Mouse (Mus musculus) thymus, postnatal 0 days (tissue): ENCODE data around the gene Tspyl4. TPM values are rescaled to one million over a fixed set of nuclear protein-coding genes. Genes with fewer than 3 reads are reported as not detected.
"Not testable (repeated sequence)": the region's sequence is repeated elsewhere in the genome, so short reads cannot be mapped to it uniquely, and the experiment has no call there.

Experiments
- DNase-seq: peaks from one replicate; pipeline ENCODE4 v3.0.0-alpha.2; 2015; ENCODE audit warnings: low spot score
- polyA plus RNA-seq: library from polyadenylated mRNA; unstranded; fragments of >200 nt; fragmentation: Nextera tagmentation; extraction: Ambion mirVana; gene quantifications from 2 replicates; pipeline ENCODE4 v1.2.1, GENCODE M21; 2015

Tspyl4 gene
- 31.0 and 32.9 TPM in 2 replicates for polyA plus RNA-seq

GRCm38 (mm10) chr10:34297299-34297979 is at the start of gene Tspyl4:
TSS of gene Tspyl4 (plus strand) at chr10:34297442.
- DNase-seq: peak; percentile 98

DNA sequence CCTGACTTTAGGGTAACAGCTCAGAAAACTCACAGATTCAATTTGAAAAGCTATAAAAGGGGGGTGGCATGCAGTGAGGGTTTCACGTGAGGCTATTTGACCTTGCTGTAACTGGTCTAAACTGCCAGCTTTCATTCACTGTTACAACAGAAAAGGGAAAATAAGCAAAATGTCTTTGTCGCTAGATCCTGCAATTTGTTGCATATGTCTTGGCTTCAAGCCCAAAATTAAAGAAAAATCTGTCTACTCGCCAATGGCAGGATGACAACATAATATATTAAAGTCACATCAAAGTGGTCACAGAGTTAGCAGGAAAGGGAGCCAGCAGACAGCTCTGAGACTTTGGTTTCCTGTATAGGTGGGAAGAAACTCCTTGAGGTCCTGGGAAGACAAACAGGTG is 49.5 kb upstream of the Tspyl4 start:
- no peak for DNase-seq

GRCm38 (mm10) chr10:34249594-34249993 is 47.6 kb upstream of the Tspyl4 start:
- DNase-seq: no peak

DNA sequence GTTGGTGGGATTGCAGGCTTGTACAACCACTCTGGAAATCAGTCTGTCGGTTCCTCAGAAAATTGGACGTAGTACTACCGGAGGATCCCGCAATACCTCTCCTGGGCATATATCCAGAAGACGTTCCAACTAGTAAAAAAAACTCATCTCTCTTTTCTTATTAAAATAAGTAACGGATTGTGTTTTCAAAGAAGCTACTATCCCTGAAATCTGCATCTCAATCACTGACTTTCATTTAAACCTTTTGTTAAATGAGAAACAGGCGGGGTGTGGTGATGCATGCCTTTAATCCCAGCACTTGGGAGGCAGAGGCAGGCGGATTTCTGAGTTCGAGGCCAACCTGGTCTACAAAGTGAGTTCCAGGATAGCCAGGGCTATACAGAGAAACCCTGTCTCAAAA is 44.4 kb upstream of the Tspyl4 start:
- DNase-seq: not testable (repeated sequence)

DNA sequence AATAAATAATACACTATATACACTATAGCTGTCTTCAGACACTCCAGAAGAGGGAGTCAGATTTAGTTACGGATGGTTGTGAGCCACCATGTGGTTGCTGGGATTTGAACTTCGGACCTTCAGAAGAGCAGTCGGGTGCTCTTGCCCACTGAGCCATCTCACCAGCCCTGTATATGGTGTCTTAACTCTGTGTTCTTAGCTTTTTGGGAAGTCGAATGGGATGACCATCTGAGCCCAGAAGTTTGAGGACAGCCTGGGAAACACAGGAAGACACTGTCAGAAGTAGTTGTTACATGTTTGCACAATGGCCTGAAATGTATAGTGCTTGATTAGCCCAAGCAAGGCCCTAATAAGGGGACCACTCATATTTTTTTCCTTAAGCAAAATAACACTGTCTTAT is 32.1 kb upstream of the Tspyl4 start:
- DNase-seq: no peak

GRCm38 (mm10) chr10:34267312-34268070 is 29.8 kb upstream of the Tspyl4 start:
- DNase-seq: no peak

DNA sequence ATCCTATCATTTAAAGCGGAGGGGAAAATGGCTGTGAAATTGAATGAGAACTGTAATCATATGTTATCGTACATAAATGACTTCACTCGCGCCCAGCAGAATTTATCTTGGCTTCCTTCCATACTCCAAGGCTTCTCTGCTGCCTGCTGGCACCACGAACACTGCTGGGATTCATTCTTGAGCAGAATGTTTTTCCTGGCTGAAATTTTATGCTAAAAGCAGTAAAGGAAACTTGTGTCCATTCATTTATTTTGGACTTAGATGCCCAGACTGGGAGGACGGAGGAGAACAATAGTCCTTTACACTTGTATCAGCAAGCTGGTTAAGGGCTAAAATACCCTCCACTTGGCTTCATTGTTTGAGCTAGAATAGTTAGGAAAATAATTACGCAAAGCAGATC is 25.6 kb upstream of the Tspyl4 start:
- DNase-seq: no peak

DNA sequence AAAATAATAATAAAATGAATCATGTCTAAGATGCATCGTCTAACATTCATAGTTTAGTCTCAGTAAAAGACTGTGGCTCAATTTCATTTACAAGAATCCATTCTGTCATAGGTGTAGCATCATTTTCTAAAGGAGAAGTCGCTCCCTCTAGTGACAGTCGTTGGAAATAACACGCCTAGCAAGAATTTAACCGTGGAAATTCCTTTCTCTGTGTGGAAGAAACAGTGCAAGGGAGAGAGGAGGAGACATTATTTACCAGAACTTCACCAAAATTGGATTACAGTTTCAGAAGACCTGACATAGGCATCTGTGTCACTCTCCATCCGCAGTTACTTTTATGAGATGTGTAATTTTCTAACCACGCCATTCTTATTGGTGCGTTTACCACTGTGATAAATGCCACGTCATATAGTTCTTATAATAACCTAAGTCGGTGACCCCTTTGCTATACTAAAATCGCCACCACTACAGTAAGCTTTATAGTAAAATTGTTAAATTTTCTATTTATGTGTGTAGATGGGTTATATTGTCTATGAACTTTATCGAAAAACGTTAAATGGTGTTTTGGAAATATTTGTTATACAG is 16.6 kb upstream of the Tspyl4 start:
- DNase-seq: peak; percentile 81

DNA sequence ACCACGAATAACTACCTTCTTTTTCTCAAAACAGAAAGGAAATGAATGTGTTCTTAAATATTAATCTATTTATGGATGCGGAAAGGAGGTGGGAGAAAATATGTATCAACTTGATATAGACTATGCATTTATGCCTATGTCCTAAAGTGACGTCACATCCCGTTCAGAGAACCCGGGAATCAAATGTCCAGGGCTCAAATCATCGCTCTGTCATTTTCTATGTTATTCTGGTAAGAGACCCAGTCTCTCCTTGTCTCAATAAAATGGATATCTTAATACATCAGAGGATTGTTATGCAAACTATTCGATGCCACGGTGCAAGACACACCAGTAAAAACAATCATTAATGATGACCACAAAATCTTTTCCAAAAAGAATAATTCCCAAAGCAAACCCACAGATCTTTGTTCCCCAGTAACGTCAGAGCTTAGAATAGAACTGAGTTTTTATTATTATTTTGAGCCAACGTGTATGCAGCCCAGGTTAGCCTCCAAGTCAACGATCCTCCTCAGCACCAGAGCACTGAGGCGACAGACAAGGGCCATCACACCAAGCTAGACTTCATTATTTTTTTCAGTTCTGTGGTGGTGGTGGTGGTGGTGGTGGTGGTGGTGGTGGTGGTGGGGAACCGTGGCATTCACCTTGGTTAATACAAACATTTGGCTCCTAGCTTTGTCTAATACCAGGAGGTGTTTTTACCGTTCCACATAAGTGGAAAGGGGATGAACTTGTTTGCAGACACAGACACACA is 15.9 kb upstream of the Tspyl4 start:
- DNase-seq: no peak

DNA sequence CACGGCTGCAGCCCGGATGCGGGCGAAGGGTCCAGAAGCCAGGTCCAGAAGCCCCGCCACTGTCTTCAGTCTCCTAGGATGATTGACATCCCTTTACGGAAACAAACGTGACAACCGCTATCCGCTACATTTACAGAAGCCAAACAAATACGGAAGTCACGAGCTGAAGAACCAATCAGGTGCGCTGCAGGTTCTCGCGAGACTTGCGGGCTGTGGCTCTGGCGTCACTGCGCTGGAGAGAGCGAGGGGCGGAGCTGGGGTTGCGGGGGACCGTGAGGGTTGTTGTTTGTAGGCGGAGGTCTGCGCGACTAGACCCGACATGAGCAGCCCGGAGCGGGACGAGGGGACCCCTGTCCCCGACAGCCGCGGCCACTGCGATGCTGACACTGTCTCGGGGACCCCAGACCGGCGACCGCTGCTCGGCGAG is 15.3 kb upstream of the Tspyl4 start, which contains the start of gene Tspyl1:
Gene Tspyl1, plus strand, starts transcription at position 229 of the 427 bp plus-strand sequence.
- DNase-seq: peak; percentile 99

DNA sequence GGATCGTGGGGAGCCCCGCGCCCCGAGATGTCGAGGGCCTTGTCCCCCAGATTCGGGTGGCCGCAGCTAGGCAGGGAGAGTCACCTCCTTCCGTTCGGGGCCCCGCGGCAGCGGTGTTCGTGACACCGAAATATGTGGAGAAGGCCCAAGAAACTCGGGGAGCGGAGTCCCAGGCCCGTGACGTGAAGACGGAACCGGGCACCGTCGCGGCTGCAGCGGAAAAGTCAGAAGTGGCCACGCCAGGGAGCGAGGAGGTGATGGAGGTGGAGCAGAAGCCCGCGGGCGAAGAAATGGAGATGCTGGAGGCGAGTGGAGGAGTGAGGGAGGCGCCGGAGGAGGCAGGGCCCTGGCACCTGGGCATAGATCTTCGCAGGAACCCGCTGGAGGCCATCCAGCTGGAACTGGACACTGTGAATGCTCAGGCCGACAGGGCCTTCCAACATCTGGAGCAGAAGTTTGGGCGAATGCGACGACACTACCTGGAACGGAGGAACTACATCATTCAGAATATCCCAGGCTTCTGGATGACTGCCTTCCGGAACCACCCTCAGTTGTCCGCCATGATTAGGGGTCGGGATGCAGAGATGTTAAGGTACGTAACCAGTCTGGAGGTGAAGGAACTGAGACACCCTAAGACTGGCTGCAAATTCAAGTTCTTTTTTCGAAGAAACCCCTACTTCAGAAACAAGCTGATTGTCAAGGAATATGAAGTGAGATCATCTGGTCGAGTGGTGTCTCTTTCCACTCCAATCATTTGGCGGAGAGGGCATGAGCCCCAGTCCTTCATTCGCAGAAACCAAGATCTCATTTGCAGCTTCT is 14.6 kb upstream of the Tspyl4 start:
- peak; percentile 29 for DNase-seq

GRCm38 (mm10) chr10:34296911-34297298 is 337 bp upstream of the Tspyl4 start:
- no peak for DNase-seq

DNA sequence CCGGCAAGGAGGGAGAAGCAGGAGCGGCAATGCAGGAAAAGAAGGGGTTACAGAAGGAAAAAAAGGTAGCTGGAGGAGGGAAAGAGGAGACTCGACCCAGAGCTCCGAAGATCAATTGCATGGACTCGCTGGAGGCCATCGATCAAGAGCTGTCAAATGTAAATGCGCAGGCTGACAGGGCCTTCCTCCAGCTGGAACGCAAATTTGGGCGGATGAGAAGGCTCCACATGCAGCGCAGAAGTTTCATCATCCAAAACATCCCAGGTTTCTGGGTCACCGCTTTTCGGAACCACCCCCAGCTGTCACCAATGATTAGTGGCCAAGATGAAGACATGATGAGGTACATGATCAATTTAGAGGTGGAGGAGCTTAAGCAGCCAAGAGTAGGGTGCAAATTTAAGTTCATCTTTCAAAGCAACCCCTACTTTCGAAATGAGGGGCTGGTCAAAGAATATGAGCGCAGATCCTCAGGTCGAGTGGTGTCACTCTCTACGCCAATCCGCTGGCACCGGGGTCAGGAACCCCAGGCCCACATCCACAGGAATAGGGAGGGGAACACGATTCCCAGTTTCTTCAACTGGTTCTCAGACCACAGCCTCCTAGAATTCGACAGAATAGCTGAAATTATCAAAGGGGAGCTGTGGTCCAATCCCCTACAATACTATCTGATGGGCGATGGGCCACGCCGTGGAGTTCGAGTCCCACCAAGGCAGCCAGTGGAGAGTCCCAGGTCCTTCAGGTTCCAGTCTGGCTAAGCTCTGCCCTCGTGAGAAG is 925 bp downstream of the Tspyl4 start:
- no peak for DNase-seq

DNA sequence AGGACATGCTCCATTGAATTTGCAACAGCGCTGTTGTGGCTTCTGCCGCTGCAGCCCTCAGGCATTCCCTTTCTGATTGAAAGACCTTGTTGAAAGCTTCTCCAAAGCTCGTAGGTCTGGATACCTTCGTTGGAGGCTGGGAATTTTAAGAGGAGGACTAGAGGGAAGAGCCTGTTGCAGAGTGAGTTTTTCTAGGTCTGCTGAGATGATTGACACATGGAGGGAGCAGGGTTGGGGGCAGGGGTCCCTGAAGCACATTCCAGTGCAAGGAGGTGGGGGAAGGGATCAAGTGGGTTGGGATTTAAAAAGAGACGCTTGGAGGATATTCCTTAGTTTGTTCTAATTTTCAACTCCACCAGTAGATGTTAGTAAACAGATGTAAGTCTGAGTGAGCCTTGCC is 3.1 kb downstream of the Tspyl4 start:
- no peak for DNase-seq

- no peak for DNase-seq
These were observed 9.8 kb downstream of the Tspyl4 start for GRCm38 (mm10) chr10:34307070-34307469.

DNA sequence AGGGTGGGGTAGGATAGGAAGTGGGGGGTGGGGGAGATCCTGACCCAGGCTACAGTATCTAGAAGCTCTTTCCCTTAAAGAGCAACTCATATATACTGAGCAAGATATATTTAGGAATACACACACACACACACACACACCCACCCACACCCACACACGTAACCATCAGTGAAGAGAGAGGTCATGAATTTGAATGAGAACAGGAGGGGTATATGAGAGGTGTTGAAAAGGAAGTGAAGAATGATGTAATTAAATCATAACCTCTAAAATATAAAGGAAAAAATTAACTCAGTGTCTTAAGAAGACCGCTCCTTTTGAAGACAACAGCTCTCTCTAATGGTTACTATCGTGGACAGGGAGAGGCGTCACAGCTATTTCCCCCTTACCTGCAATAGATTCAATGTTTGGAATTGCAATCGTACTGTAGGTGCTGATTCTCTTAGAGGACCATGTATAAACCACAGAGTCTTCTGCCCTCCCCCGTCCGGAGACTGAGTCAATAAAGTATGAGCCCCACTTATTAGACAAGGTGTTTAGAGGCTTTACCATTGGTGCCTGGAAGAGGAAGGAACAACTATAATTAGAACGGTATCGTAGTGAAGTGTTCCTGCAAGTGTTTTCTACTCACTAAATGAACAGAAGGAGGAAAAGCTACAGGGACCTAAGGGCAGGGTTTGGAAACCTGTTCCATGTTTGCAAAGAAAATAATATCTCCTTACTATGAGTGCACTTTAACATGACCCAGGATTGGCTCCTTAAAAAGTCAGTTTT is 12.9 kb downstream of the Tspyl4 start:
- DNase-seq: no peak

DNA sequence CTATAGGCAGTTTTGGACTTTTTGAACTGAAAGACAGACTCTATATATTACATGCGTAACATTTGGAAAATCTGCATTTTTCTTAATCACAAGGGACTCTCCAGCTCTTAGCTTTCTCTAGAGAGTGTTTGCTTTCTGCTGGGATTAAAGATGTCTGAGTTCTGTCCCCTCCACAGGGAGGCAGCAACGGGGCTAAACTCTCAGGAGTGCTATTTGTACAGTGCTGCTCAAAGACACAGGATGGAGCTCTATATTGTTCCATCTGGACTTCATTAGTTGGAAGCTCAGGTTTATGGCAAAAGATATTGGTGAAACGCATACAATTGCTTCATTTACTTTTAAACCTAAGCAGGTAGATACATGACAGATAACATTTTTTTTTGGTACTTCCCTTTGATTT is 15.3 kb downstream of the Tspyl4 start:
- no peak for DNase-seq

DNA sequence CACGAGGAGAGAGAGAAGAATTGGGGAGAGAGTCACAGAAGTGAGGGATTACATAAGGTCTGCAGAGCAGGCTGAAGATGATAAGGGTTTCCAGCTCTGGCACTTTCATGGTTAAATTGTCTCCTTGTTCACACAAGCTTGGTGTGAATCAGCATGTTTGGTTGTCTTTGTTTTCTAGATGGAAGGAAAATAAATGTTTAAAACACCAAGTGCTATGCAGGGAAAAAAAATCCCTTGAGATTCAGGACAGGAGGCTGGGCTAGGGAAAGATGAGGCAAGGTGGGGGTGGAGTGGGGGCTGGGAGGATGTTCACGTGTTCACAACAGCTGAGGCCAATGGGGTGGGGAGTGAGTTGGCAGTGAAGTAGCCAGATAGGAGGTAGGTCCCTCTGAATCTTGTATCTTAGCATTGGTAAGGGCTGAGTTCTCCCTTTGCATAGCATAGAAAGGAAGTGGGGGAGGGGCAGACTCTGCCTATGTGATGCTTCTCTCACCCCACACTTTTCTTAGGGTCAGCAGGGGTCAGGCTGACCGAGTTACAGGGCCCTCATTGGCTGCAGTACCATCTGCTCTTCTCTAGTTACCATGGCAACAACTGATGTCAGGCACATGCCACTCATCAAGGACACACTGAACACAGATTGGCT is 19.5 kb downstream of the Tspyl4 start:
- no peak for DNase-seq

DNA sequence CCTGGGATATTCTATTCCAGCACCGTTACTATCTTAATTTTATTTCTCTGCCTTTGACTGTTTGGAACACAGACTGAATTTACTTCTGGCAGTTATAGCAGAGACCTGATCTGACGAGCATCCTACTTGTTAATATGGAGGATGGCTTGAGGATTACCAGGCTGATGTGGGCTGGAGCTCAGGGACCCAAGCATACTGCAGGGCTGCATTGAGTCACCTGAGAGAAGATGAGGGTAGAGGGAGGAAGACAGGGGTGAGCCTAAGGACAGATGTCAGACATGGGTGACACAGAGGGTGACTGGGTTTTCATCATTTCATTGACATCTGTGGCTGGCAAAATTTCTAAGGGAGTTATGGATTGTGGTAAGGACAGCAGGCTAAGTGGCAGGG is 20.0 kb downstream of the Tspyl4 start:
- DNase-seq: no peak
